Mouse (Mus musculus): ENCODE measurements around the gene Cntn2. TPM values are rescaled to one million over a fixed set of nuclear protein-coding genes. Genes with fewer than 3 reads are reported as not detected.
A peak's percentile ranks its signal among the peaks of the same experiment; 100 is the strongest.

Gene Cntn2
- polyA plus RNA-seq (2016; fragmentation: Nextera tagmentation; extraction: Ambion mirVana): 14.7 and 15.1 TPM in 2 replicates

- peak within 1 kb of the TSS; percentile 54 for H3K4me3 ChIP-seq
- peak; percentile 71 for DNase-seq (ENCODE audit: low spot score)
- 2% methylated on average over 30 of the region's 30 CpGs for WGBS
- peaks cover 31% of the 10 kb centered on the region for H3K4me1 ChIP-seq
- no peaks in the 10 kb centered on the region for H3K9me3 ChIP-seq
- H3K27ac ChIP-seq (replicated peaks): peak within 1 kb of the TSS; percentile 14; the same call in 1 of the 2 replicates
- H3K36me3 ChIP-seq (replicated peaks): no peaks in the 10 kb centered on the region
- H3K27me3 ChIP-seq (replicated peaks; ENCODE audit: low read depth, poor library complexity, severe bottlenecking): peaks cover 87% of the 10 kb centered on the region
These were observed at the start of gene Cntn2 for GRCm38 (mm10) chr1:132542762-132543306. TSS of gene Cntn2 (minus strand) at chr1:132543256.

GRCm38 (mm10) chr1:132592145-132592544, 49.1 kb upstream of the Cntn2 start:
- no peaks in the 10 kb centered on the region for H3K36me3 ChIP-seq (replicated peaks)
- peaks cover 10% of the 10 kb centered on the region for H3K27me3 ChIP-seq (replicated peaks; ENCODE audit: low read depth, poor library complexity, severe bottlenecking)
- H3K4me3 ChIP-seq: no peak overlapping the region
- H3K27ac ChIP-seq (replicated peaks): no peak overlapping the region
- peaks cover 19% of the 10 kb centered on the region for H3K4me1 ChIP-seq
- 86% methylated on average over 5 of the region's 5 CpGs for WGBS
- no peak for DNase-seq (ENCODE audit: low spot score)
- no peaks in the 10 kb centered on the region for H3K9me3 ChIP-seq

- Histone ChIP-seq H3K4me3 (no peak overlapping the region), H3K9me3 (no peaks in the 10 kb centered on the region), H3K27me3 (replicated peaks; ENCODE audit: low read depth, poor library complexity, severe bottlenecking) (peaks cover 4% of the 10 kb centered on the region; the same call in 1 of the 2 replicates), H3K27ac (replicated peaks) (no peak overlapping the region), H3K36me3 (replicated peaks) (no peaks in the 10 kb centered on the region), H3K4me1 (peaks cover 25% of the 10 kb centered on the region)
- WGBS: 83% methylated on average over 11 of the region's 11 CpGs
- no peak for DNase-seq (ENCODE audit: low spot score)
These were observed 48.4 kb upstream of the Cntn2 start for GRCm38 (mm10) chr1:132591399-132591930.

GRCm38 (mm10) chr1:132586679-132587201, 43.7 kb upstream of the Cntn2 start:
- H3K4me3 ChIP-seq: no peak overlapping the region
- H3K36me3 ChIP-seq (replicated peaks): no peaks in the 10 kb centered on the region
- no peaks in the 10 kb centered on the region for H3K9me3 ChIP-seq
- no peaks in the 10 kb centered on the region for H3K27me3 ChIP-seq (replicated peaks; ENCODE audit: low read depth, poor library complexity, severe bottlenecking)
- H3K4me1 ChIP-seq: peaks cover 42% of the 10 kb centered on the region
- peak overlapping the region; percentile 32; the same call in 1 of the 2 replicates for H3K27ac ChIP-seq (replicated peaks)
- 46% methylated on average over 15 of the region's 15 CpGs for WGBS
- DNase-seq (ENCODE audit: low spot score): peak; percentile 34

- no peak overlapping the region for H3K27ac ChIP-seq (replicated peaks)
- no peak overlapping the region for H3K4me3 ChIP-seq
- no peaks in the 10 kb centered on the region for H3K9me3 ChIP-seq
- H3K36me3 ChIP-seq (replicated peaks): no peaks in the 10 kb centered on the region
- peaks cover 56% of the 10 kb centered on the region for H3K4me1 ChIP-seq
- no peak for DNase-seq (ENCODE audit: low spot score)
- no peaks in the 10 kb centered on the region for H3K27me3 ChIP-seq (replicated peaks; ENCODE audit: low read depth, poor library complexity, severe bottlenecking)
- 81% methylated on average over 4 of the region's 4 CpGs for WGBS
These were observed 42.3 kb upstream of the Cntn2 start for GRCm38 (mm10) chr1:132585376-132585775.

- DNase-seq (ENCODE audit: low spot score): no peak
- Histone ChIP-seq H3K4me1 (peaks cover 73% of the 10 kb centered on the region), H3K9me3 (no peaks in the 10 kb centered on the region), H3K36me3 (replicated peaks) (no peaks in the 10 kb centered on the region), H3K27ac (replicated peaks) (peak overlapping the region; percentile 65), H3K4me3 (no peak overlapping the region), H3K27me3 (replicated peaks; ENCODE audit: low read depth, poor library complexity, severe bottlenecking) (no peaks in the 10 kb centered on the region)
- 85% methylated on average over 18 of the region's 18 CpGs for WGBS
These were observed 40.0 kb upstream of the Cntn2 start for GRCm38 (mm10) chr1:132582998-132583604.

- 49% methylated on average over 14 of the region's 14 CpGs for WGBS
- Histone ChIP-seq H3K9me3 (no peaks in the 10 kb centered on the region), H3K4me3 (no peak overlapping the region), H3K4me1 (peaks cover 68% of the 10 kb centered on the region), H3K27ac (replicated peaks) (peak overlapping the region; percentile 65), H3K36me3 (replicated peaks) (no peaks in the 10 kb centered on the region), H3K27me3 (replicated peaks; ENCODE audit: low read depth, poor library complexity, severe bottlenecking) (no peaks in the 10 kb centered on the region; the same call in 1 of the 2 replicates)
- peak; percentile 41 for DNase-seq (ENCODE audit: low spot score)
These were observed 39.1 kb upstream of the Cntn2 start for GRCm38 (mm10) chr1:132581845-132582839.

- no peak for DNase-seq (ENCODE audit: low spot score)
- Histone ChIP-seq H3K4me3 (no peak overlapping the region), H3K27me3 (replicated peaks; ENCODE audit: low read depth, poor library complexity, severe bottlenecking) (no peaks in the 10 kb centered on the region; the same call in 1 of the 2 replicates), H3K9me3 (no peaks in the 10 kb centered on the region), H3K36me3 (replicated peaks) (no peaks in the 10 kb centered on the region), H3K27ac (replicated peaks) (no peak overlapping the region), H3K4me1 (peaks cover 55% of the 10 kb centered on the region)
- 94% methylated on average over 7 of the region's 7 CpGs for WGBS
These were observed 37.0 kb upstream of the Cntn2 start for GRCm38 (mm10) chr1:132580063-132580462.

- 94% methylated on average over 8 of the region's 8 CpGs for WGBS
- no peaks in the 10 kb centered on the region for H3K36me3 ChIP-seq (replicated peaks)
- H3K27me3 ChIP-seq (replicated peaks; ENCODE audit: low read depth, poor library complexity, severe bottlenecking): no peaks in the 10 kb centered on the region; the same call in 1 of the 2 replicates
These were observed 33.8 kb upstream of the Cntn2 start for GRCm38 (mm10) chr1:132576845-132577244.

GRCm38 (mm10) chr1:132572851-132573250, 29.8 kb upstream of the Cntn2 start:
- Histone ChIP-seq H3K4me1 (no peaks in the 10 kb centered on the region), H3K4me3 (no peak overlapping the region), H3K27ac (replicated peaks) (no peak overlapping the region), H3K36me3 (replicated peaks) (no peaks in the 10 kb centered on the region), H3K27me3 (replicated peaks; ENCODE audit: low read depth, poor library complexity, severe bottlenecking) (peaks cover 3% of the 10 kb centered on the region; the same call in 1 of the 2 replicates), H3K9me3 (no peaks in the 10 kb centered on the region)
- DNase-seq (ENCODE audit: low spot score): no peak
- WGBS: 93% methylated on average over 7 of the region's 7 CpGs

More at GRCm38 (mm10) chr1:132576845-132577244, 33.8 kb upstream of the Cntn2 start:
- no peak for DNase-seq (ENCODE audit: low spot score)
- Histone ChIP-seq H3K9me3 (no peaks in the 10 kb centered on the region), H3K27ac (replicated peaks) (no peak overlapping the region), H3K4me1 (peaks cover 32% of the 10 kb centered on the region), H3K4me3 (no peak overlapping the region)

GRCm38 (mm10) chr1:132571613-132572012, 28.6 kb upstream of the Cntn2 start:
- Histone ChIP-seq H3K9me3 (no peaks in the 10 kb centered on the region), H3K27ac (replicated peaks) (no peak overlapping the region)
- WGBS: 98% methylated on average over 1 of the region's 1 CpGs

GRCm38 (mm10) chr1:132570906-132571305, 27.9 kb upstream of the Cntn2 start:
- H3K27me3 ChIP-seq (replicated peaks; ENCODE audit: low read depth, poor library complexity, severe bottlenecking): peaks cover 6% of the 10 kb centered on the region; the same call in 1 of the 2 replicates
- H3K27ac ChIP-seq (replicated peaks): no peak overlapping the region
- no peaks in the 10 kb centered on the region for H3K9me3 ChIP-seq
- H3K36me3 ChIP-seq (replicated peaks): no peaks in the 10 kb centered on the region
- H3K4me3 ChIP-seq: no peak overlapping the region
- 0 out of 2 replicates have a peak, but pooled peaks cover 2% of the 10 kb centered on the region for H3K4me1 ChIP-seq
- no peak for DNase-seq (ENCODE audit: low spot score)
- WGBS: 92% methylated on average over 8 of the region's 8 CpGs

More at GRCm38 (mm10) chr1:132571613-132572012, 28.6 kb upstream of the Cntn2 start:
- DNase-seq (ENCODE audit: low spot score): no peak
- peaks cover 3% of the 10 kb centered on the region; the same call in 1 of the 2 replicates for H3K27me3 ChIP-seq (replicated peaks; ENCODE audit: low read depth, poor library complexity, severe bottlenecking)
- no peak overlapping the region for H3K4me3 ChIP-seq
- no peaks in the 10 kb centered on the region for H3K36me3 ChIP-seq (replicated peaks)
- 0 out of 2 replicates have a peak, but pooled peaks cover 2% of the 10 kb centered on the region for H3K4me1 ChIP-seq
